Mouse (Mus musculus): ENCODE data around the gene Tom1.

Tom1 gene

GRCm38 (mm10) chr8:75033511-75034243 is at the start of gene Tom1:
Tom1 (plus strand) TSS chr8:75033705.
- peak; percentile 91 to 95 for DNase-seq

GRCm38 (mm10) chr8:74987436-74987835 is 46.1 kb upstream of the Tom1 start:
- DNase-seq, result no peak

GRCm38 (mm10) chr8:74990021-74990420 is 43.5 kb upstream of the Tom1 start:
- DNase-seq, result no peak

GRCm38 (mm10) chr8:74993081-74993474 is 40.4 kb upstream of the Tom1 start, which contains the start of gene Hmgxb4:
Hmgxb4 (plus strand) TSS chr8:74993356.
- DNase-seq, result no peak

- peak; percentile 76 for DNase-seq
These were observed 39.7 kb upstream of the Tom1 start for GRCm38 (mm10) chr8:74993475-74994451.

- peak in 1 of 2 experiments; percentile 9 for DNase-seq
These were observed 39.0 kb upstream of the Tom1 start for GRCm38 (mm10) chr8:74994540-74994939.

GRCm38 (mm10) chr8:75000431-75000830 is 33.1 kb upstream of the Tom1 start:
- no peak for DNase-seq

GRCm38 (mm10) chr8:75008826-75009225 is 24.7 kb upstream of the Tom1 start:
- DNase-seq, result no peak

GRCm38 (mm10) chr8:75013557-75013956 is 19.9 kb upstream of the Tom1 start:
- DNase-seq, result no peak

GRCm38 (mm10) chr8:75013964-75014363 is 19.5 kb upstream of the Tom1 start:
- no peak for DNase-seq

GRCm38 (mm10) chr8:75015981-75016380 is 17.5 kb upstream of the Tom1 start:
- DNase-seq, result no peak

GRCm38 (mm10) chr8:75016422-75016821 is 17.1 kb upstream of the Tom1 start:
- no peak for DNase-seq

GRCm38 (mm10) chr8:75018274-75018972 is 15.1 kb upstream of the Tom1 start:
- no peak for DNase-seq

- DNase-seq, result no peak
These were observed 9.7 kb upstream of the Tom1 start for GRCm38 (mm10) chr8:75023660-75024316.

- DNase-seq, result no peak
These were observed 7.7 kb upstream of the Tom1 start for GRCm38 (mm10) chr8:75025809-75026208.

- no peak for DNase-seq
These were observed 3.0 kb upstream of the Tom1 start for GRCm38 (mm10) chr8:75030453-75031024.

GRCm38 (mm10) chr8:75032961-75033360 is 544 bp upstream of the Tom1 start:
- no peak for DNase-seq

- peak in 1 of 2 experiments; percentile 29 for DNase-seq
These were observed 780 bp downstream of the Tom1 start for GRCm38 (mm10) chr8:75034285-75034684.

- no peak for DNase-seq
These were observed 2.1 kb downstream of the Tom1 start for GRCm38 (mm10) chr8:75035640-75036039.

- no peak for DNase-seq
These were observed 5.0 kb downstream of the Tom1 start for GRCm38 (mm10) chr8:75038497-75038896.

GRCm38 (mm10) chr8:75039754-75040153 is 6.2 kb downstream of the Tom1 start:
- no peak for DNase-seq

- DNase-seq, result no peak
These were observed 8.7 kb downstream of the Tom1 start for GRCm38 (mm10) chr8:75042171-75042570.
